9 mouse cellular contexts compared by ENCODE assay signal in genomic region chr4:126554462-126554861, GRCm38 (mm10). TPM values are rescaled to one million over a fixed set of nuclear protein-coding genes. Genes with fewer than 3 reads are reported as not detected.
DNase-seq lines count a peak whose midpoint lies in the region; ATAC-seq lines count a peak whose summit lies in the region.
"Had no signal": no experiment of that assay in that cellular context is flagged by ENCODE, and none has a peak within 500 bp of the region (broad histone marks: within the 10 kb centered on the region; RNA-seq: fewer than 3 reads in every experiment).

No protein-coding gene starts in this region.

- no peak overlapping the region for H3K9ac ChIP-seq in heart, embryonic 11.5 days (ENCODE audit: low read depth, low read length)
- H3K9ac ChIP-seq: hindbrain, embryonic 15.5 days had no signal

- no peak for ATAC-seq in heart, embryonic 11.5 days (replicated peaks; ENCODE audit: insufficient number of reproducible peaks, low FRiP score, low TSS enrichment)
- 0 out of 2 replicates have a peak, but pooled peaks have one; percentile 21 for ATAC-seq in granulocyte monocyte progenitor cell, adult 5-6 weeks (replicated peaks; ENCODE audit: poor library complexity, severe bottlenecking)

- H3K4me3 ChIP-seq in heart, embryonic 11.5 days (ENCODE audit: low read depth, low read length): no peak overlapping the region
- H3K4me3 ChIP-seq: hindbrain, embryonic 15.5 days had no signal

- H3K4me2 ChIP-seq in heart, embryonic 11.5 days: no peak overlapping the region
- H3K4me2 ChIP-seq: hindbrain, embryonic 15.5 days had no signal

- 30% methylated on average over 3 of the region's 3 CpGs for WGBS in heart, embryonic 11.5 days (ENCODE audit: insufficient replicate concordance)

- peak; percentile 22 for DNase-seq in heart, adult 11 months
- peak; percentile 60 for DNase-seq in thymus, postnatal 0 days (ENCODE audit: low spot score)
- no peak for DNase-seq in thymus, adult 18-20 months
- peak; percentile 13 for DNase-seq in yolk sac, embryonic 10.5 days (ENCODE audit: low spot score)
- no peak for DNase-seq in urinary bladder, postnatal 14 days (ENCODE audit: low spot score)
- DNase-seq in gastrocnemius, postnatal 4 days (ENCODE audit: low spot score in 2 of 2): no peak

- no peak overlapping the region for H3K27ac ChIP-seq in heart, embryonic 11.5 days (ENCODE audit: low read depth, low read length)
- H3K27ac ChIP-seq: hindbrain, embryonic 15.5 days had no signal

- H3K27me3 ChIP-seq in heart, embryonic 11.5 days (ENCODE audit: control insufficient read depth, insufficient read depth, low read length): no peaks in the 10 kb centered on the region
- H3K27me3 ChIP-seq: hindbrain, embryonic 15.5 days had no signal

- 0 out of 2 replicates have a peak, but pooled peaks cover 3% of the 10 kb centered on the region for H3K4me1 ChIP-seq in heart, embryonic 11.5 days (ENCODE audit: control insufficient read depth, insufficient read depth, low read length)

- H3K36me3 ChIP-seq in heart, embryonic 11.5 days (ENCODE audit: control insufficient read depth, insufficient read depth, low read length): no peaks in the 10 kb centered on the region
- H3K36me3 ChIP-seq: hindbrain, embryonic 15.5 days had no signal

- H3K9me3 ChIP-seq in heart, embryonic 11.5 days (replicated peaks; ENCODE audit: control insufficient read depth, low read length): no peaks in the 10 kb centered on the region
- H3K9me3 ChIP-seq: hindbrain, embryonic 15.5 days had no signal

RNA-seq across cellular contexts. Expression of gene Clspn, which starts 2.3 kb away (rescaled TPM):
- 23.1 and 36.3 TPM in 2 replicates for polyA plus RNA-seq in heart, embryonic 11.5 days (2014; fragmentation: Nextera tagmentation; extraction: Ambion mirVana)
- 43.9 and 63.1 TPM in 2 replicates for polyA plus RNA-seq in thymus, postnatal 0 days (2015; fragmentation: Nextera tagmentation; extraction: Ambion mirVana)
- total RNA-seq in granulocyte monocyte progenitor cell, adult 5-6 weeks (2014; fragmentation: Nextera tagmentation): 37.8 and 57.9 TPM in 2 replicates
- 53.5 and 91.2 TPM in 2 replicates for total RNA-seq in granulocyte monocyte progenitor cell, adult 5-6 weeks (2017)
- total RNA-seq in gastrocnemius, postnatal 4 days (2021): 10 to 100 TPM; 12.0 to 12.9 TPM

RNA-seq across cellular contexts. Expression of gene Ago4, which starts 21.2 kb away (rescaled TPM):
- polyA plus RNA-seq in heart, embryonic 11.5 days (2014; fragmentation: Nextera tagmentation; extraction: Ambion mirVana): 1.1 and 1.3 TPM in 2 replicates
- polyA plus RNA-seq in thymus, postnatal 0 days (2015; fragmentation: Nextera tagmentation; extraction: Ambion mirVana): 0.47 and 0.60 TPM in 2 replicates
- total RNA-seq in granulocyte monocyte progenitor cell, adult 5-6 weeks (2014; fragmentation: Nextera tagmentation): 2.7 and 4.6 TPM in 2 replicates
- total RNA-seq in granulocyte monocyte progenitor cell, adult 5-6 weeks (2017): 4.1 and 4.6 TPM in 2 replicates
- 1 to 10 TPM; 2.9 to 3.2 TPM for total RNA-seq in gastrocnemius, postnatal 4 days (2021)

RNA-seq across cellular contexts. Expression of gene 5730409E04Rik, which starts 55.2 kb away (rescaled TPM):
- 1.6 and 1.9 TPM in 2 replicates for polyA plus RNA-seq in heart, embryonic 11.5 days (2014; fragmentation: Nextera tagmentation; extraction: Ambion mirVana)
- polyA plus RNA-seq in thymus, postnatal 0 days (2015; fragmentation: Nextera tagmentation; extraction: Ambion mirVana): 1.1 and 1.7 TPM in 2 replicates
- total RNA-seq in granulocyte monocyte progenitor cell, adult 5-6 weeks (2014; fragmentation: Nextera tagmentation): 0.88 and 1.2 TPM in 2 replicates
- total RNA-seq in granulocyte monocyte progenitor cell, adult 5-6 weeks (2017): 2.3 and 2.5 TPM in 2 replicates
- 10 to 100 TPM; 12.4 to 13.0 TPM for total RNA-seq in gastrocnemius, postnatal 4 days (2021)

Comparison
In these comparisons a context has a peak if more than half of its experiments do, and no peak if none do; other contexts are left out.
1. DNase-seq: peak in heart, adult 11 months (single experiment), thymus, postnatal 0 days (single experiment) and yolk sac, embryonic 10.5 days (single experiment); none in thymus, adult 18-20 months (0 of 2), urinary bladder, postnatal 14 days (single experiment) and gastrocnemius, postnatal 4 days (0 of 2).